Mouse (Mus musculus) forebrain, embryonic 12.5 days (tissue): ENCODE data around the gene Nrtn. TPM values are rescaled to one million over a fixed set of nuclear protein-coding genes. Genes with fewer than 3 reads are reported as not detected.

Experiments
- ATAC-seq: fragments of 200-750 bp; cut with Nextera tagmentation; 2 replicates; pipeline ENCODE4 v1.8.0; 2017; ENCODE audit warnings: moderate TSS enrichment; ENCODE audit not compliant: low FRiP score
- H3K27ac ChIP-seq: fragments of 300-500 bp; sonication (generic); 2 replicates; pipeline ENCODE4 v1.5.1; 2016; ENCODE audit warnings: mild to moderate bottlenecking
- H3K27me3 ChIP-seq: fragments of 300-500 bp; sonication (generic); 2 replicates; pipeline ENCODE4 v1.6.1; 2016; ENCODE audit warnings: mild to moderate bottlenecking
- H3K36me3 ChIP-seq: fragments of 300-500 bp; sonication (generic); replicated peaks from 2 replicates; pipeline ENCODE4 v1.6.1; 2016; ENCODE audit warnings: mild to moderate bottlenecking
- H3K4me1 ChIP-seq: fragments of 300-500 bp; sonication (generic); 2 replicates; pipeline ENCODE4 v1.6.1; 2016
- H3K4me2 ChIP-seq: fragments of 300-500 bp; sonication (generic); 2 replicates; pipeline ENCODE4 v1.6.1; 2016; ENCODE audit warnings: mild to moderate bottlenecking, moderate library complexity
- H3K4me3 ChIP-seq: fragments of 300-500 bp; sonication (generic); replicated peaks from 2 replicates; pipeline ENCODE4 v1.5.1; 2016; ENCODE audit warnings: mild to moderate bottlenecking
- H3K9ac ChIP-seq: fragments of 300-500 bp; sonication (generic); 2 replicates; pipeline ENCODE4 v1.6.1; 2016; ENCODE audit warnings: mild to moderate bottlenecking
- H3K9me3 ChIP-seq: fragments of 300-500 bp; sonication (generic); 2 replicates; pipeline ENCODE4 v1.6.1; 2016
- WGBS: fragments of 180-500 bp; shearing (Covaris S2); methylation state at CpG from one replicate; pipeline ENCODE4 v1.1.7; 2016; 5-methylcytosine and 5-hydroxymethylcytosine counted together
- polyA plus RNA-seq: library from polyadenylated mRNA; unstranded; fragments of >200 nt; fragmentation: Nextera tagmentation; extraction: Ambion mirVana; gene quantifications from 2 replicates; pipeline ENCODE4 v1.2.1, GENCODE M21; 2016

Nrtn gene
- polyA plus RNA-seq, 1 experiment from 2014 or later: 5.9 TPM

GRCm38 (mm10) chr17:56729151-56729550 lies 28.2 kb downstream of the Nrtn start:
- H3K4me1 ChIP-seq: peaks cover 24% of the 10 kb centered on the region
- H3K27ac ChIP-seq: no peak overlapping the region
- H3K36me3 ChIP-seq: peaks cover 3% of the 10 kb centered on the region
- no peak overlapping the region for H3K4me3 ChIP-seq
- ATAC-seq: no peak
- no peak overlapping the region for H3K4me2 ChIP-seq
- 53% methylated on average over 6 of the region's 6 CpGs for WGBS
- no peaks in the 10 kb centered on the region for H3K9me3 ChIP-seq
- H3K27me3 ChIP-seq: peaks cover 4% of the 10 kb centered on the region; the same call in 1 of the 2 replicates
- no peak overlapping the region for H3K9ac ChIP-seq

GRCm38 (mm10) chr17:56728117-56728516 lies 29.2 kb downstream of the Nrtn start:
- Histone ChIP-seq H3K27me3 (peaks cover 4% of the 10 kb centered on the region; the same call in 1 of the 2 replicates), H3K9me3 (no peaks in the 10 kb centered on the region), H3K9ac (no peak overlapping the region), H3K36me3 (peaks cover 12% of the 10 kb centered on the region), H3K4me1 (peaks cover 24% of the 10 kb centered on the region), H3K27ac (no peak overlapping the region), H3K4me3 (no peak overlapping the region), H3K4me2 (no peak overlapping the region; the same call in 1 of the 2 replicates)
- no peak for ATAC-seq
- WGBS: 46% methylated on average over 12 of the region's 12 CpGs

GRCm38 (mm10) chr17:56727659-56728058 lies 29.7 kb downstream of the Nrtn start:
- Histone ChIP-seq H3K27me3 (peaks cover 4% of the 10 kb centered on the region; the same call in 1 of the 2 replicates), H3K4me3 (no peak overlapping the region), H3K36me3 (peaks cover 17% of the 10 kb centered on the region), H3K4me2 (no peak overlapping the region), H3K27ac (0 out of 2 replicates have a peak overlapping the region, but pooled peaks have one; percentile 5), H3K9ac (no peak overlapping the region), H3K9me3 (no peaks in the 10 kb centered on the region), H3K4me1 (peaks cover 24% of the 10 kb centered on the region)
- ATAC-seq: no peak
- 11% methylated on average over 12 of the region's 12 CpGs for WGBS

GRCm38 (mm10) chr17:56727029-56727649 lies 30.2 kb downstream of the Nrtn start:
- Histone ChIP-seq H3K9me3 (no peaks in the 10 kb centered on the region), H3K27me3 (peaks cover 4% of the 10 kb centered on the region; the same call in 1 of the 2 replicates), H3K9ac (no peak overlapping the region), H3K36me3 (peaks cover 22% of the 10 kb centered on the region), H3K27ac (0 out of 2 replicates have a peak overlapping the region, but pooled peaks have one; percentile 5), H3K4me1 (peaks cover 24% of the 10 kb centered on the region), H3K4me2 (no peak overlapping the region), H3K4me3 (no peak overlapping the region)
- 15% methylated on average over 7 of the region's 7 CpGs for WGBS
- no peak for ATAC-seq

- Histone ChIP-seq H3K36me3 (peaks cover 37% of the 10 kb centered on the region), H3K9me3 (no peaks in the 10 kb centered on the region), H3K4me1 (peaks cover 27% of the 10 kb centered on the region), H3K27ac (no peak overlapping the region), H3K9ac (no peak overlapping the region), H3K27me3 (peaks cover 4% of the 10 kb centered on the region; the same call in 1 of the 2 replicates), H3K4me2 (no peak overlapping the region), H3K4me3 (no peak overlapping the region)
- WGBS: 83% methylated on average over 11 of the region's 11 CpGs
- no peak for ATAC-seq
Observed at GRCm38 (mm10) chr17:56723419-56724161, 33.7 kb downstream of the Nrtn start.

GRCm38 (mm10) chr17:56722441-56722840 lies 34.9 kb downstream of the Nrtn start:
- peaks cover 37% of the 10 kb centered on the region for H3K36me3 ChIP-seq
- no peaks in the 10 kb centered on the region for H3K27me3 ChIP-seq
- no peak overlapping the region for H3K4me2 ChIP-seq
- H3K4me1 ChIP-seq: peaks cover 25% of the 10 kb centered on the region
- no peak overlapping the region for H3K27ac ChIP-seq
- 93% methylated on average over 5 of the region's 5 CpGs for WGBS
- H3K9ac ChIP-seq: no peak overlapping the region
- ATAC-seq: no peak
- no peak overlapping the region for H3K4me3 ChIP-seq
- H3K9me3 ChIP-seq: no peaks in the 10 kb centered on the region

- peak within 1 kb of the TSS; percentile 91 for H3K9ac ChIP-seq
- peak within 1 kb of the TSS; percentile 85 for H3K27ac ChIP-seq
- peak; percentile 72 for ATAC-seq
- peak within 1 kb of the TSS; percentile 82 for H3K4me3 ChIP-seq
- peaks cover 29% of the 10 kb centered on the region for H3K36me3 ChIP-seq
- no peaks in the 10 kb centered on the region for H3K9me3 ChIP-seq
- peak within 1 kb of the TSS; percentile 72 for H3K4me2 ChIP-seq
- H3K27me3 ChIP-seq: no peaks in the 10 kb centered on the region
- peaks cover 31% of the 10 kb centered on the region for H3K4me1 ChIP-seq
- WGBS: under 1% methylated on average over 59 of the region's 59 CpGs
Observed at GRCm38 (mm10) chr17:56717363-56718058, 39.8 kb downstream of the Nrtn start, which contains the start of the genes Ndufa11 and Vmac. Gene Ndufa11, plus strand, starts transcription at chr17:56717767. Gene Vmac, minus strand, starts transcription at chr17:56718022.

- Histone ChIP-seq H3K27ac (peak overlapping the region; percentile 85), H3K4me3 (peak overlapping the region; percentile 82), H3K9ac (peak overlapping the region; percentile 91), H3K27me3 (no peaks in the 10 kb centered on the region), H3K9me3 (no peaks in the 10 kb centered on the region), H3K4me2 (peak overlapping the region; percentile 72), H3K36me3 (peaks cover 29% of the 10 kb centered on the region), H3K4me1 (peaks cover 31% of the 10 kb centered on the region)
- under 1% methylated on average over 55 of the region's 55 CpGs for WGBS
- ATAC-seq: peak; percentile 93
Observed at GRCm38 (mm10) chr17:56716655-56717362, 40.5 kb downstream of the Nrtn start.

GRCm38 (mm10) chr17:56715914-56716654 lies 41.2 kb downstream of the Nrtn start:
- no peak for ATAC-seq
- H3K4me2 ChIP-seq: peak overlapping the region; percentile 72
- H3K27me3 ChIP-seq: no peaks in the 10 kb centered on the region
- H3K4me1 ChIP-seq: peaks cover 31% of the 10 kb centered on the region
- H3K9ac ChIP-seq: peak overlapping the region; percentile 75
- peak overlapping the region; percentile 82 for H3K4me3 ChIP-seq
- no peaks in the 10 kb centered on the region for H3K9me3 ChIP-seq
- WGBS: 22% methylated on average over 22 of the region's 22 CpGs
- H3K27ac ChIP-seq: peak overlapping the region; percentile 85
- H3K36me3 ChIP-seq: peaks cover 29% of the 10 kb centered on the region

- Histone ChIP-seq H3K9ac (0 out of 2 replicates have a peak overlapping the region, but pooled peaks have one; percentile 25), H3K4me1 (peaks cover 31% of the 10 kb centered on the region), H3K36me3 (peaks cover 31% of the 10 kb centered on the region), H3K4me3 (0 out of 2 replicates have a peak overlapping the region, but pooled peaks have one; percentile 82), H3K9me3 (no peaks in the 10 kb centered on the region), H3K27ac (no peak overlapping the region), H3K4me2 (peak overlapping the region; percentile 72), H3K27me3 (no peaks in the 10 kb centered on the region)
- WGBS: 62% methylated on average over 11 of the region's 11 CpGs
- no peak for ATAC-seq
Observed at GRCm38 (mm10) chr17:56715360-56715759, 42.0 kb downstream of the Nrtn start.

- Histone ChIP-seq H3K4me2 (no peak overlapping the region), H3K27me3 (no peaks in the 10 kb centered on the region), H3K9me3 (no peaks in the 10 kb centered on the region), H3K4me3 (no peak overlapping the region), H3K36me3 (peaks cover 87% of the 10 kb centered on the region), H3K9ac (no peak overlapping the region), H3K4me1 (no peaks in the 10 kb centered on the region), H3K27ac (no peak overlapping the region)
- WGBS: 95% methylated on average over 3 of the region's 3 CpGs
- no peak for ATAC-seq
Observed at GRCm38 (mm10) chr17:56709708-56710107, 47.6 kb downstream of the Nrtn start.
